ENCODE assay signal across 18 mouse cellular contexts in the genomic region with DNA sequence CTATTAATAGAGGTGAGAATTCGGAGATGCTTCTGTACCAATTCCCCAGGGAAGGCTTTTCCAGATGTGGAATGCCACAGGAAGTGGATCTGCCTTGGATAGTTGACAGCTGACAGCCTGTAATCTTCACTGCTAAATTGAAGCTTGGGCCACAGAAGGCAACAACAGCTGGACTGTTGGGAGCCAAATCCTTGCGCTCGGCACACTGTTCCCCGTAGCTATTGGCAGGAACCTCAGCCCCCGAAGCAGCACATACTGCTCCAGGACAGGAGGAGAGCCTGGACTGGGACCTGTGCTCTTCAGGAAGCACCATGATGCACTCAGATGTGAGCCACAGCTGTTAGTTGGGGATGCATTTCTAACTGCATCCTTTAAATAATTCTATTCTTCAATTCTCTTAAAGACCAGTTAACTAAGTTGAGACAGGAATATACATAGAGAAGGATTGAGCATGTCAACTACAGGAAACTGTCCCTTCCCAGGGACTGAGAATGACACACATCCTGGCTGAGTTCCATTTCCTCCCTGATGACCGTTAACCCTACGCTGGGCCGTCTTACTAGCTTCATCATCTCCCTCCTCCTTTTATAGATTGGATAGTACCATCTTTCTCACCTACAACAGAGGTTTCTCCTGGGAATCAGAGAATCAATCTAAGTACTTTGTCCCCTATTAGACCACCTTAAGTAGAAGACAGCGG.
DNase-seq lines count a peak whose midpoint lies in the region; ATAC-seq and TF ChIP-seq lines count a peak whose summit lies in the region.
"Had no signal": no experiment of that assay in that cellular context is flagged by ENCODE, and none has a peak within 500 bp of the region (broad histone marks: within the 10 kb centered on the region; RNA-seq: fewer than 3 reads in every experiment).

No protein-coding gene starts in this region.

- H3K4me3 ChIP-seq in heart, adult 2 months, result no peak overlapping the region
- no peak overlapping the region for H3K4me3 ChIP-seq in heart, embryonic 10.5 days
- H3K4me3 ChIP-seq in lung, embryonic 16.5 days (ENCODE audit: low read length), result no peak overlapping the region
- no peak overlapping the region for H3K4me3 ChIP-seq in heart, embryonic 14.5 days (ENCODE audit: control insufficient read depth in 1 of 2, insufficient read depth in 1 of 2, low read depth in 1 of 2, low read length in 2 of 2)
- H3K4me3 ChIP-seq: layer of hippocampus, adult 2 months; limb, embryonic 10.5 days; lung, embryonic 15.5 days; neural tube, embryonic 12.5 days had no signal

- H3K4me1 ChIP-seq in heart, adult 2 months (ENCODE audit: control insufficient read depth, insufficient read depth, low read length), result peaks cover 9% of the 10 kb centered on the region
- peaks cover 18% of the 10 kb centered on the region for H3K4me1 ChIP-seq in heart, embryonic 10.5 days
- peaks cover 13% of the 10 kb centered on the region for H3K4me1 ChIP-seq in lung, embryonic 16.5 days (replicated peaks; ENCODE audit: control insufficient read depth, insufficient read depth, low read length)
- peaks cover 12 to 22% of the 10 kb centered on the region in 2 experiments for H3K4me1 ChIP-seq in heart, embryonic 14.5 days (ENCODE audit: control insufficient read depth in 2 of 2, insufficient read depth in 2 of 2, low read length in 2 of 2)
- H3K4me1 ChIP-seq: neural tube, embryonic 12.5 days had no signal

- no peaks in the 10 kb centered on the region for H3K27me3 ChIP-seq in heart, adult 2 months (ENCODE audit: control insufficient read depth, insufficient read depth, low read length)
- H3K27me3 ChIP-seq in heart, embryonic 10.5 days (ENCODE audit: insufficient read depth, poor library complexity, severe bottlenecking), result no peaks in the 10 kb centered on the region
- peaks cover under 1% of the 10 kb centered on the region; the same call in 1 of the 2 replicates for H3K27me3 ChIP-seq in lung, embryonic 16.5 days (ENCODE audit: control insufficient read depth, insufficient read depth, low read depth, low read length)
- no peaks in the 10 kb centered on the region for H3K27me3 ChIP-seq in heart, embryonic 14.5 days (ENCODE audit: control insufficient read depth, insufficient read depth, low read length)
- H3K27me3 ChIP-seq: lung, embryonic 15.5 days; neural tube, embryonic 12.5 days had no signal

- DNase-seq in heart, adult 2 months, result peak in 1 of 2 experiments; percentile 24
- DNase-seq in heart, embryonic 10.5 days (ENCODE audit: low spot score), result no peak
- no peak for DNase-seq in lung, postnatal 36 days
- DNase-seq in heart, postnatal 14 days, result peak; percentile 19 to 55
- DNase-seq in right cerebral cortex, postnatal 36 days (ENCODE audit: low spot score in 2 of 2), result no peak
- DNase-seq: cerebellum, postnatal 36 days; forebrain, postnatal 0 days; kidney, adult 9 months; thymus, postnatal 25 days had no signal

- H3K9ac ChIP-seq in heart, adult 2 months (ENCODE audit: low read depth, low read length), result no peak overlapping the region
- H3K9ac ChIP-seq in lung, embryonic 16.5 days (ENCODE audit: low read length), result no peak overlapping the region
- H3K9ac ChIP-seq in heart, embryonic 14.5 days (ENCODE audit: low read length), result no peak overlapping the region
- H3K9ac ChIP-seq: forebrain, postnatal 0 days; lung, embryonic 15.5 days; neural tube, embryonic 12.5 days had no signal

- peak overlapping the region; percentile 20; the same call in 1 of the 2 replicates for H3K27ac ChIP-seq in heart, adult 2 months
- H3K27ac ChIP-seq in heart, embryonic 10.5 days, result no peak overlapping the region
- no peak overlapping the region for H3K27ac ChIP-seq in lung, embryonic 16.5 days (ENCODE audit: low read length)
- H3K27ac ChIP-seq in heart, embryonic 14.5 days (replicated peaks in 1 of 2; ENCODE audit: control insufficient read depth in 1 of 2, insufficient read depth in 1 of 2, low read depth in 2 of 2, low read length in 2 of 2), result 0 out of 4 replicates have a peak overlapping the region, but pooled peaks of 1 of the 2 experiments have one; percentile 35
- H3K27ac ChIP-seq: layer of hippocampus, adult 2 months; limb, embryonic 10.5 days; lung, embryonic 15.5 days; neural tube, embryonic 12.5 days had no signal

- no peaks in the 10 kb centered on the region for H3K36me3 ChIP-seq in heart, adult 2 months (ENCODE audit: control insufficient read depth, insufficient read depth, low read length)
- no peaks in the 10 kb centered on the region for H3K36me3 ChIP-seq in heart, embryonic 10.5 days
- no peaks in the 10 kb centered on the region for H3K36me3 ChIP-seq in lung, embryonic 16.5 days (ENCODE audit: control insufficient read depth, insufficient read depth, low read length)
- H3K36me3 ChIP-seq in heart, embryonic 14.5 days (ENCODE audit: control insufficient read depth, insufficient read depth, low read length), result no peaks in the 10 kb centered on the region
- H3K36me3 ChIP-seq: G1E; limb, embryonic 10.5 days; lung, embryonic 15.5 days; neural tube, embryonic 12.5 days had no signal

- no peaks in the 10 kb centered on the region for H3K79me2 ChIP-seq in heart, adult 2 months (replicated peaks; ENCODE audit: control insufficient read depth, insufficient read depth, low read length)

- TF ChIP-seq CTCF in heart, adult 2 months (IDR thresholded peaks at IDR 0.05), result no peak

- no peak for TF ChIP-seq EP300 in heart, adult 2 months (IDR thresholded peaks at IDR 0.05; ENCODE audit: insufficient read depth, low read depth, low read length)

- no peak overlapping the region for H3K4me2 ChIP-seq in lung, embryonic 16.5 days (ENCODE audit: low read depth, low read length)
- H3K4me2 ChIP-seq in heart, embryonic 14.5 days (ENCODE audit: low read length), result peak overlapping the region; percentile 4; the same call in 1 of the 2 replicates
- H3K4me2 ChIP-seq: liver, embryonic 11.5 days; lung, embryonic 15.5 days; neural tube, embryonic 12.5 days had no signal

- TF ChIP-seq POLR2A in heart, adult 2 months (IDR thresholded peaks at IDR 0.05; ENCODE audit: insufficient read depth, low read depth, low read length), result no peak

- intact Hi-C loops in heart, adult 2 months (cut with DNase I), result no loop called here
- intact Hi-C loops in heart, postnatal 14 days (cut with DNase I), result no loop called here

- WGBS in heart, adult 2 months, result 30% methylated on average over 9 of the region's 9 CpGs
- WGBS in heart, embryonic 10.5 days, result 54% methylated on average over 9 of the region's 9 CpGs
- WGBS in lung, embryonic 16.5 days, result 55% methylated on average over 9 of the region's 9 CpGs
- 64% methylated on average over 9 of the region's 9 CpGs for WGBS in heart, embryonic 14.5 days

- ATAC-seq in lung, embryonic 16.5 days (ENCODE audit: low read depth), result peak; percentile 37; the same call in 1 of the 2 replicates
- ATAC-seq in heart, embryonic 14.5 days (ENCODE audit: insufficient number of reproducible peaks, insufficient read depth, low FRiP score, low read depth), result no peak
- ATAC-seq: CD4-positive, CD25-positive, alpha-beta regulatory T cell, adult 4 months; forebrain, postnatal 0 days had no signal

- no peaks in the 10 kb centered on the region for H3K9me3 ChIP-seq in heart, embryonic 10.5 days
- H3K9me3 ChIP-seq in lung, embryonic 16.5 days (ENCODE audit: control insufficient read depth, low read length), result no peaks in the 10 kb centered on the region
- no peaks in the 10 kb centered on the region for H3K9me3 ChIP-seq in heart, embryonic 14.5 days (ENCODE audit: control insufficient read depth, low read length)
- H3K9me3 ChIP-seq: limb, embryonic 10.5 days; lung, embryonic 15.5 days; neural tube, embryonic 12.5 days had no signal

Comparison
In these comparisons a context has a peak if more than half of its experiments do, and no peak if none do; other contexts are left out.
1. DNase-seq: peak in heart, postnatal 14 days (2 of 2); none in heart, embryonic 10.5 days (single experiment), lung, postnatal 36 days (single experiment) and right cerebral cortex, postnatal 36 days (0 of 2).